Comparison of ENCODE assay signal across 18 mouse cellular contexts in genomic region chr7:83637781-83638583, GRCm38 (mm10). TPM values are rescaled to one million over a fixed set of nuclear protein-coding genes. Genes with fewer than 3 reads are reported as not detected.
DNase-seq lines count a peak whose midpoint lies in the region; ATAC-seq and TF ChIP-seq lines count a peak whose summit lies in the region.
"Had no signal": no experiment of that assay in that cellular context is flagged by ENCODE, and none has a peak within 500 bp of the region (broad histone marks: within the 10 kb centered on the region; RNA-seq: fewer than 3 reads in every experiment).

No protein-coding gene starts in this region.

- H3K79me2 ChIP-seq in liver, adult 2 months (ENCODE audit: control insufficient read depth, insufficient read depth, low read length), result peaks cover 4% of the 10 kb centered on the region; the same call in 1 of the 2 replicates

- peak; percentile 92 for ATAC-seq in intestine, embryonic 15.5 days
- ATAC-seq in kidney, embryonic 15.5 days (replicated peaks; ENCODE audit: low FRiP score), result peak; percentile 68
- ATAC-seq in stomach, embryonic 16.5 days (ENCODE audit: insufficient read depth, low FRiP score), result peak; percentile 55; the same call in 1 of the 2 replicates
- ATAC-seq: forebrain, embryonic 15.5 days; hindbrain, postnatal 0 days; midbrain, embryonic 13.5 days had no signal

- no peaks in the 10 kb centered on the region for H3K27me3 ChIP-seq in liver, adult 2 months (ENCODE audit: control insufficient read depth, insufficient read depth, low read length)
- no peaks in the 10 kb centered on the region for H3K27me3 ChIP-seq in intestine, embryonic 15.5 days (replicated peaks)
- H3K27me3 ChIP-seq in kidney, embryonic 15.5 days, result no peaks in the 10 kb centered on the region
- no peaks in the 10 kb centered on the region for H3K27me3 ChIP-seq in stomach, embryonic 16.5 days (ENCODE audit: control insufficient read depth, insufficient read depth, low read length)
- H3K27me3 ChIP-seq: forebrain, embryonic 15.5 days; midbrain, embryonic 13.5 days had no signal

- H3K27ac ChIP-seq in liver, adult 2 months (replicated peaks; ENCODE audit: insufficient read depth, low read depth, low read length), result peak overlapping the region; percentile 97
- 0 out of 2 replicates have a peak overlapping the region, but pooled peaks have one; percentile 51 for H3K27ac ChIP-seq in intestine, embryonic 15.5 days
- H3K27ac ChIP-seq in kidney, embryonic 15.5 days, result 0 out of 2 replicates have a peak overlapping the region, but pooled peaks have one; percentile 6
- no peak overlapping the region for H3K27ac ChIP-seq in stomach, embryonic 16.5 days (ENCODE audit: low read length)
- H3K27ac ChIP-seq: forebrain, embryonic 15.5 days; hindbrain, postnatal 0 days; limb, embryonic 10.5 days; midbrain, embryonic 13.5 days had no signal

- intact Hi-C loops in left cerebral cortex, postnatal 14 days (cut with DNase I), result loop anchor here (10.0 kb wide), 1 partner anchor 73 kb away; no protein-coding TSS in a partner anchor

- H3K4me3 ChIP-seq in liver, adult 2 months (ENCODE audit: insufficient read depth, low read depth, low read length), result no peak overlapping the region
- no peak overlapping the region for H3K4me3 ChIP-seq in intestine, embryonic 15.5 days (replicated peaks)
- no peak overlapping the region for H3K4me3 ChIP-seq in kidney, embryonic 15.5 days (replicated peaks)
- no peak overlapping the region for H3K4me3 ChIP-seq in stomach, embryonic 16.5 days (replicated peaks; ENCODE audit: low read length)
- H3K4me3 ChIP-seq: erythroblast, embryonic 14.5 days; forebrain, embryonic 15.5 days; limb, embryonic 10.5 days; midbrain, embryonic 13.5 days had no signal

- 36% methylated on average over 8 of the region's 8 CpGs for WGBS in liver, adult 2 months
- 74% methylated on average over 8 of the region's 8 CpGs for WGBS in intestine, embryonic 15.5 days
- WGBS in kidney, embryonic 15.5 days, result 72% methylated on average over 8 of the region's 8 CpGs
- 81% methylated on average over 8 of the region's 8 CpGs for WGBS in stomach, embryonic 16.5 days

- H3K9me3 ChIP-seq in intestine, embryonic 15.5 days, result no peaks in the 10 kb centered on the region
- H3K9me3 ChIP-seq in kidney, embryonic 15.5 days (replicated peaks), result no peaks in the 10 kb centered on the region
- H3K9me3 ChIP-seq in stomach, embryonic 16.5 days (replicated peaks; ENCODE audit: control insufficient read depth, low read length), result no peaks in the 10 kb centered on the region
- H3K9me3 ChIP-seq: forebrain, embryonic 15.5 days; limb, embryonic 10.5 days; midbrain, embryonic 13.5 days had no signal

- H3K4me2 ChIP-seq in intestine, embryonic 15.5 days (replicated peaks), result 0 out of 2 replicates have a peak overlapping the region, but pooled peaks have one; percentile 12
- no peak overlapping the region for H3K4me2 ChIP-seq in kidney, embryonic 15.5 days
- H3K4me2 ChIP-seq in stomach, embryonic 16.5 days (ENCODE audit: low read depth, low read length), result no peak overlapping the region
- H3K4me2 ChIP-seq: forebrain, embryonic 15.5 days; lung, embryonic 14.5 days; midbrain, embryonic 13.5 days had no signal

- peak overlapping the region; percentile 79 for H3K9ac ChIP-seq in liver, adult 2 months (ENCODE audit: low read depth, low read length)
- H3K9ac ChIP-seq in intestine, embryonic 15.5 days, result no peak overlapping the region
- no peak overlapping the region for H3K9ac ChIP-seq in kidney, embryonic 15.5 days
- H3K9ac ChIP-seq in stomach, embryonic 16.5 days (ENCODE audit: low read length), result no peak overlapping the region
- H3K9ac ChIP-seq: forebrain, embryonic 15.5 days; lung, embryonic 14.5 days; midbrain, embryonic 13.5 days had no signal

- TF ChIP-seq POLR2A in liver, adult 2 months (IDR thresholded peaks at IDR 0.05; ENCODE audit: extremely low read depth, insufficient read depth, low read length), result 0 out of 2 replicates have a peak, but pooled peaks have one; percentile 17

- TF ChIP-seq CTCF in liver, adult 2 months (IDR thresholded peaks at IDR 0.05; ENCODE audit: low read depth, low read length), result no peak

- H3K36me3 ChIP-seq in liver, adult 2 months (ENCODE audit: control insufficient read depth, insufficient read depth, low read length), result peaks cover 77% of the 10 kb centered on the region
- peaks cover 8% of the 10 kb centered on the region for H3K36me3 ChIP-seq in intestine, embryonic 15.5 days
- peaks cover 36% of the 10 kb centered on the region for H3K36me3 ChIP-seq in kidney, embryonic 15.5 days
- H3K36me3 ChIP-seq in stomach, embryonic 16.5 days (ENCODE audit: control insufficient read depth, insufficient read depth, low read length), result 0 out of 2 replicates have a peak, but pooled peaks cover 10% of the 10 kb centered on the region
- H3K36me3 ChIP-seq: forebrain, embryonic 15.5 days had no signal

- peak; percentile 97 for DNase-seq in liver, adult 2 months (ENCODE audit: extremely low read depth, low read depth, low spot score)
- no peak for DNase-seq in liver
- no peak for DNase-seq in left cerebral cortex, postnatal 14 days (ENCODE audit: low spot score in 2 of 2)
- DNase-seq in lung, postnatal 4 days, result no peak
- DNase-seq: adrenal gland, adult 2 months; cerebellum, adult 11 months; heart, postnatal 4 days; lung, embryonic 14.5 days; right cerebral cortex, postnatal 25 days had no signal

- peaks cover 35% of the 10 kb centered on the region for H3K4me1 ChIP-seq in liver, adult 2 months (ENCODE audit: control insufficient read depth, insufficient read depth, low read length)
- peaks cover 10% of the 10 kb centered on the region for H3K4me1 ChIP-seq in intestine, embryonic 15.5 days (replicated peaks)
- peaks cover 15% of the 10 kb centered on the region for H3K4me1 ChIP-seq in kidney, embryonic 15.5 days
- peaks cover 5% of the 10 kb centered on the region for H3K4me1 ChIP-seq in stomach, embryonic 16.5 days (ENCODE audit: control insufficient read depth, insufficient read depth, low read length)
- H3K4me1 ChIP-seq: forebrain, embryonic 15.5 days had no signal

RNA-seq across cellular contexts. Expression of gene Stard5, which starts 6.2 kb away (rescaled TPM):
- 127 and 130 TPM in 2 replicates for total RNA-seq in liver, adult 2 months (2014; rRNA removed)
- polyA plus RNA-seq in liver, adult 2 months (2012; rRNA removed), result 66.9 and 71.2 TPM in 2 replicates
- polyA plus RNA-seq in intestine, embryonic 15.5 days (2015; fragmentation: Nextera tagmentation; extraction: Ambion mirVana), result 50.5 and 52.3 TPM in 2 replicates
- polyA plus RNA-seq in kidney, embryonic 15.5 days (2015; fragmentation: Nextera tagmentation; extraction: Ambion mirVana), result 24.3 and 27.0 TPM in 2 replicates
- 27.1 and 27.3 TPM in 2 replicates for polyA plus RNA-seq in stomach, embryonic 16.5 days (2015; fragmentation: Nextera tagmentation; extraction: Ambion mirVana)
- total RNA-seq in left cerebral cortex, postnatal 14 days (2021), result 10 to 100 TPM in 1 of 2 experiments, 1 to 10 TPM in 1; 7.3 to 10.4 TPM

RNA-seq across cellular contexts. Expression of gene Tmc3, which starts 53.3 kb away (rescaled TPM):
- 0.20 and 0.28 TPM in 2 replicates for total RNA-seq in liver, adult 2 months (2014; rRNA removed)
- 0.06 and 0.15 TPM in 2 replicates for polyA plus RNA-seq in liver, adult 2 months (2012; rRNA removed)
- 0.90 and 1.1 TPM in 2 replicates for polyA plus RNA-seq in intestine, embryonic 15.5 days (2015; fragmentation: Nextera tagmentation; extraction: Ambion mirVana)
- 1.6 TPM in 2 replicates for polyA plus RNA-seq in kidney, embryonic 15.5 days (2015; fragmentation: Nextera tagmentation; extraction: Ambion mirVana)
- polyA plus RNA-seq in stomach, embryonic 16.5 days (2015; fragmentation: Nextera tagmentation; extraction: Ambion mirVana), result 0.70 and 1.3 TPM in 2 replicates
- total RNA-seq in left cerebral cortex, postnatal 14 days (2021), result under 1 TPM; 0.06 to 0.29 TPM
- total RNA-seq: MEL had no signal
- polyA plus RNA-seq: erythroblast, embryonic 14.5 days had no signal
